Mouse (Mus musculus): ENCODE data around the gene Bphl. TPM values are rescaled to one million over a fixed set of nuclear protein-coding genes. Genes with fewer than 3 reads are reported as not detected.

Bphl gene
- polyA plus RNA-seq, 1 experiment from 2014 or later = 32.9 TPM

GRCm38 (mm10) chr13:34036726-34037125 is 671 bp upstream of the Bphl start:
- Histone ChIP-seq H3K27ac (replicated peaks) (peak overlapping the region; percentile 83; the same call in 1 of the 2 replicates), H3K4me1 (peaks cover 19% of the 10 kb centered on the region), H3K4me3 (no peak overlapping the region), H3K9me3 (no peaks in the 10 kb centered on the region), H3K4me2 (replicated peaks) (no peak overlapping the region), H3K27me3 (no peaks in the 10 kb centered on the region), H3K36me3 (0 out of 2 replicates have a peak, but pooled peaks cover 3% of the 10 kb centered on the region), H3K9ac (replicated peaks) (no peak overlapping the region)
- 77% methylated on average over 5 of the region's 5 CpGs for WGBS
- ATAC-seq (replicated peaks) = 0 out of 2 replicates have a peak, but pooled peaks have one; percentile 2

DNA sequence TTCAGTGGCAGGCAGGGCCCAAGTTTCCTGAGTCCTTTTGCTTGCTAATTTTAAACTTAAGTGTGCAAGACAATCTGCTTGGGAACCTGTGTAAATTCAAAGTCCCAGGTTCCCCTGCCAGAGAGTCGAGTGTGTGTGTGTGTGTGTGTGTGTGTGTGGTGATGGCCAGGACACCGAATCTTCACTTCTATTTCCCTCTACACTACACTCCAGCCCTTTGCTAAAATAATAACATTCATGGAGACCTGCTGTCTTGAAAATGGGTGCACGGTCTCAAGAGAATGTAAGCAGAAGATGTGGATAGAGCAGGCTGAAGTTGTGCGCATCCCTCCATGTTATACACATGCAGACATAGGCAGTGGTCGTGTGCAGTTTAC is 647 bp downstream of the Bphl start:
- no peaks in the 10 kb centered on the region for H3K27me3 ChIP-seq

GRCm38 (mm10) chr13:34038901-34039341 is 1.5 kb downstream of the Bphl start:
- no peaks in the 10 kb centered on the region for H3K9me3 ChIP-seq
- 29% methylated on average over 8 of the region's 8 CpGs for WGBS
- no peak overlapping the region for H3K27ac ChIP-seq (replicated peaks)
- no peaks in the 10 kb centered on the region for H3K36me3 ChIP-seq
- peak overlapping the region; percentile 73 for H3K4me3 ChIP-seq
- H3K27me3 ChIP-seq = no peaks in the 10 kb centered on the region
- H3K4me2 ChIP-seq (replicated peaks) = peak overlapping the region; percentile 62
- H3K9ac ChIP-seq (replicated peaks) = peak overlapping the region; percentile 29; the same call in 1 of the 2 replicates
- H3K4me1 ChIP-seq = peaks cover 19% of the 10 kb centered on the region
- no peak for ATAC-seq (replicated peaks)

More for the DNA sequence above, 647 bp downstream of the Bphl start:
- Histone ChIP-seq H3K4me1 (peaks cover 19% of the 10 kb centered on the region), H3K9ac (replicated peaks) (peak overlapping the region; percentile 89), H3K4me2 (replicated peaks) (peak overlapping the region; percentile 62), H3K36me3 (0 out of 2 replicates have a peak, but pooled peaks cover 3% of the 10 kb centered on the region), H3K27ac (replicated peaks) (peak overlapping the region; percentile 83), H3K9me3 (no peaks in the 10 kb centered on the region), H3K4me3 (peak overlapping the region; percentile 73)
- ATAC-seq (replicated peaks) = peak; percentile 9; the same call in 1 of the 2 replicates
- WGBS = 36% methylated on average over 5 of the region's 5 CpGs

GRCm38 (mm10) chr13:34040091-34040490 is 2.7 kb downstream of the Bphl start:
- Histone ChIP-seq H3K36me3 (no peaks in the 10 kb centered on the region), H3K27me3 (no peaks in the 10 kb centered on the region), H3K9ac (replicated peaks) (no peak overlapping the region), H3K9me3 (no peaks in the 10 kb centered on the region), H3K4me3 (no peak overlapping the region), H3K27ac (replicated peaks) (no peak overlapping the region), H3K4me1 (peaks cover 19% of the 10 kb centered on the region), H3K4me2 (replicated peaks) (no peak overlapping the region)
- 92% methylated on average over 3 of the region's 3 CpGs for WGBS
- ATAC-seq (replicated peaks) = no peak

- 86% methylated on average over 7 of the region's 7 CpGs for WGBS
- no peaks in the 10 kb centered on the region for H3K36me3 ChIP-seq
- no peak overlapping the region for H3K9ac ChIP-seq (replicated peaks)
- H3K4me3 ChIP-seq = no peak overlapping the region
- peaks cover 6% of the 10 kb centered on the region for H3K4me1 ChIP-seq
- no peak for ATAC-seq (replicated peaks)
- no peaks in the 10 kb centered on the region for H3K27me3 ChIP-seq
- no peaks in the 10 kb centered on the region for H3K9me3 ChIP-seq
- H3K4me2 ChIP-seq (replicated peaks) = no peak overlapping the region
- no peak overlapping the region for H3K27ac ChIP-seq (replicated peaks)
These were observed 6.5 kb downstream of the Bphl start for GRCm38 (mm10) chr13:34043716-34044393.

- ATAC-seq (replicated peaks) = 0 out of 2 replicates have a peak, but pooled peaks have one; percentile 56
- no peaks in the 10 kb centered on the region for H3K36me3 ChIP-seq
- WGBS = 69% methylated on average over 5 of the region's 5 CpGs
These were observed 8.3 kb downstream of the Bphl start for GRCm38 (mm10) chr13:34045511-34046249.

DNA sequence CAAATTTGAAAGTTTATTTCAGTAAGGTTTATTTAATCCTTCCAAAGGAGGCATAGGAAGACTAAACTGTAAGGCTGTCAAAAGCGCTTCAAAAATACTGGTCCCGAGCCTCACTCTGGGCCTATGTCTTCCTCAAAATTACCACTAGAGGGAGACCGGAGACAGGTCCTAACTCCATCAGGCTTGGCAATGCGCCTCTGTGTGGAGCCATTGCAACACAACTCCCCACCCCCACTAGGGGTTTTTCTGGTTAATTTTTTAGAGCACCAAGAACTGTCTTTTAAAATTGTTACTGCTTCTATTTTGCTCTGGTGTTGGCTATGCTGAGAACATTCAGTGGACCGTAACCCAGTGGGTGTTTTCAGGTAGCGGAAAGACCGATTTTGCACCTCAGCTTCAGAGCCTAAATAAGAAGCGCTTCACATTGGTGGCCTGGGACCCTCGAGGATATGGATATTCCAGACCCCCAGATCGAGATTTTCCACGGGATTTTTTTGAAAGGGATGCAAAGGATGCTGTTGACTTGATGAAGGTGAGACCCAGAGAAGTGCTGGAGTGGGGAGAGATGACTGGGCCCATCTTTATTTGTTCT is 9.1 kb downstream of the Bphl start:
- H3K27me3 ChIP-seq = no peaks in the 10 kb centered on the region
- 38% methylated on average over 11 of the region's 11 CpGs for WGBS
- H3K4me3 ChIP-seq = no peak overlapping the region
- no peaks in the 10 kb centered on the region for H3K36me3 ChIP-seq
- peaks cover 3% of the 10 kb centered on the region; the same call in 1 of the 2 replicates for H3K4me1 ChIP-seq
- H3K4me2 ChIP-seq (replicated peaks) = no peak overlapping the region
- no peak overlapping the region for H3K27ac ChIP-seq (replicated peaks)
- H3K9ac ChIP-seq (replicated peaks) = no peak overlapping the region
- peak; percentile 96 for ATAC-seq (replicated peaks)
- no peaks in the 10 kb centered on the region for H3K9me3 ChIP-seq

More at GRCm38 (mm10) chr13:34045511-34046249, 8.3 kb downstream of the Bphl start:
- H3K9me3 ChIP-seq = no peaks in the 10 kb centered on the region
- H3K4me2 ChIP-seq (replicated peaks) = no peak overlapping the region
- no peak overlapping the region for H3K9ac ChIP-seq (replicated peaks)
- H3K4me1 ChIP-seq = peaks cover 3% of the 10 kb centered on the region; the same call in 1 of the 2 replicates
- no peaks in the 10 kb centered on the region for H3K27me3 ChIP-seq
- H3K27ac ChIP-seq (replicated peaks) = no peak overlapping the region
- H3K4me3 ChIP-seq = no peak overlapping the region

- H3K36me3 ChIP-seq = no peaks in the 10 kb centered on the region
- no peak overlapping the region for H3K9ac ChIP-seq (replicated peaks)
- no peak overlapping the region for H3K4me2 ChIP-seq (replicated peaks)
- no peaks in the 10 kb centered on the region for H3K27me3 ChIP-seq
- no peak overlapping the region for H3K4me3 ChIP-seq
- no peak for ATAC-seq (replicated peaks)
- no peak overlapping the region for H3K27ac ChIP-seq (replicated peaks)
- no peaks in the 10 kb centered on the region for H3K9me3 ChIP-seq
- 79% methylated on average over 3 of the region's 3 CpGs for WGBS
- H3K4me1 ChIP-seq = peaks cover 3% of the 10 kb centered on the region; the same call in 1 of the 2 replicates
These were observed 10.1 kb downstream of the Bphl start for GRCm38 (mm10) chr13:34047526-34047925.

GRCm38 (mm10) chr13:34050479-34050878 is 13.1 kb downstream of the Bphl start:
- no peak overlapping the region for H3K4me3 ChIP-seq
- peaks cover 2% of the 10 kb centered on the region for H3K36me3 ChIP-seq
- no peak overlapping the region for H3K9ac ChIP-seq (replicated peaks)
- WGBS = 93% methylated on average over 8 of the region's 8 CpGs
- H3K4me2 ChIP-seq (replicated peaks) = no peak overlapping the region
- no peak overlapping the region for H3K27ac ChIP-seq (replicated peaks)
- no peak for ATAC-seq (replicated peaks)
- H3K9me3 ChIP-seq = no peaks in the 10 kb centered on the region
- peaks cover 3% of the 10 kb centered on the region; the same call in 1 of the 2 replicates for H3K4me1 ChIP-seq
- H3K27me3 ChIP-seq = no peaks in the 10 kb centered on the region

- no peak overlapping the region for H3K4me2 ChIP-seq (replicated peaks)
- H3K9me3 ChIP-seq = no peaks in the 10 kb centered on the region
- H3K36me3 ChIP-seq = peaks cover 6% of the 10 kb centered on the region
- no peak overlapping the region for H3K9ac ChIP-seq (replicated peaks)
- no peak overlapping the region for H3K27ac ChIP-seq (replicated peaks)
- no peak for ATAC-seq (replicated peaks)
- no peaks in the 10 kb centered on the region for H3K27me3 ChIP-seq
- peaks cover under 1% of the 10 kb centered on the region; the same call in 1 of the 2 replicates for H3K4me1 ChIP-seq
- 97% methylated on average over 3 of the region's 3 CpGs for WGBS
- no peak overlapping the region for H3K4me3 ChIP-seq
These were observed 14.3 kb downstream of the Bphl start for GRCm38 (mm10) chr13:34051692-34052091.

GRCm38 (mm10) chr13:34053673-34054282 is 16.4 kb downstream of the Bphl start:
- Histone ChIP-seq H3K27ac (replicated peaks) (no peak overlapping the region), H3K9ac (replicated peaks) (no peak overlapping the region), H3K4me1 (no peaks in the 10 kb centered on the region), H3K9me3 (no peaks in the 10 kb centered on the region), H3K4me2 (replicated peaks) (no peak overlapping the region), H3K4me3 (no peak overlapping the region), H3K27me3 (no peaks in the 10 kb centered on the region), H3K36me3 (peaks cover 6% of the 10 kb centered on the region)
- WGBS = 81% methylated on average over 13 of the region's 13 CpGs
- ATAC-seq (replicated peaks) = no peak

All from forebrain, embryonic 15.5 days (tissue).